Mouse (Mus musculus) midbrain, embryonic 14.5 days (tissue): Measurements from ENCODE around the gene Tex47. TPM values are rescaled to one million over a fixed set of nuclear protein-coding genes. Genes with fewer than 3 reads are reported as not detected.

Source experiments
- polyA plus RNA-seq: library from polyadenylated mRNA; unstranded; fragments of >200 nt; fragmentation: Nextera tagmentation; extraction: Ambion mirVana; gene quantifications from 2 replicates; pipeline ENCODE4 v1.2.1, GENCODE M21; 2014

The Tex47 gene
- polyA plus RNA-seq, 1 experiment from 2014 or later = 0.57 TPM

Other genes starting within 250 kb of the Tex47 start
- gene Zfp804b, start 40.6 kb downstream of the Tex47 start, polyA plus RNA-seq = 1.6 and 1.7 TPM in 2 replicates